In the genomic region with DNA sequence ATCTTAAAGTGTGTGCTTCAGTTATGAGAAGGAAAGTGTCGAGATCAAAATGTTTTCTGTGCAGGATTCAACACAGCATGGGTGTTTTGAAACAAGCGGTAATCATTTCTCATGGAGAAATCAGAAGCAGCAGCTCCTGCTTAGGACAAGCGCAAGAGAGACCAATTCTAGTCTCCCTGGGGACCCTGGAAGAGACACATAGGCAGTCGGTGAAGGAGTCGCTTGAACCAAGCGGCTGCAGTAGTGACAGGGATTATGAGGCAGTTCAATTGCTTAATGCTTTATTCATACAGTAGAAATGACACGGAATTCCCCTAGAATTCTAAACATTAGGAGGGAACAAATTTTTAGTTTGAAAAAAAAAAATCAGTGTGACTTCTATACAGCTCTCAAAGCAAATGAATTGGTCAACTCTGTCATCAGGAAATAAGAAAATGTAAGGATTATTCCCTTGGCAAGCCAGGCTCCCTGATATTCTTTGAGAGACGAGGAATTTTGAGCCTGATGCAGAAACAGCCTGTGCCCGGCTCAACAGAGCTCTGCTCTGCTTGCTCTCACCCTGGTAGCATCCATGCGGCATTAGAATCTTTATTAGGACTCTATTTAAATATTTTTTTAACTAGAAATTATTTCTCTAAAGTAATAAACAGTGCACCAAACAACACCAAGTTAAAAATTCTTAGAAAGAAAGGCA, we compare ENCODE assay signal across 16 mouse cellular contexts.
A peak's percentile ranks its signal among the peaks of the same experiment; 100 is the strongest.
DNase-seq lines count a peak whose midpoint lies in the region; ATAC-seq lines count a peak whose summit lies in the region.
"Had no signal": no experiment of that assay in that cellular context is flagged by ENCODE, and none has a peak within 500 bp of the region (broad histone marks: within the 10 kb centered on the region; RNA-seq: fewer than 3 reads in every experiment).

No protein-coding gene starts in this region.

- H3K9me3 ChIP-seq in midbrain, embryonic 11.5 days (ENCODE audit: control insufficient read depth, low read length): no peaks in the 10 kb centered on the region
- no peaks in the 10 kb centered on the region for H3K9me3 ChIP-seq in midbrain, embryonic 10.5 days (replicated peaks)
- H3K9me3 ChIP-seq in midbrain, embryonic 13.5 days: no peaks in the 10 kb centered on the region
- H3K9me3 ChIP-seq: heart, embryonic 12.5 days; limb, embryonic 15.5 days had no signal

- DNase-seq in cerebellum, postnatal 10 days: peak; percentile 27 to 31
- DNase-seq in cerebellum, postnatal 25 days: no peak
- DNase-seq in midbrain, embryonic 11.5 days (ENCODE audit: low spot score, missing footprints): no peak
- no peak for DNase-seq in midbrain, embryonic 10.5 days (ENCODE audit: low spot score)
- peak; percentile 29 for DNase-seq in retina, postnatal 1 day
- DNase-seq in right cerebral cortex, postnatal 4 days: no peak
- DNase-seq: cerebellum, adult 18-20 months; gastrocnemius, postnatal 25 days; kidney, adult 8-10 months; lung, adult 18-20 months; spleen, adult 18-20 months had no signal

- no peak overlapping the region for H3K4me3 ChIP-seq in midbrain, embryonic 11.5 days (ENCODE audit: low read depth, low read length)
- no peak overlapping the region for H3K4me3 ChIP-seq in midbrain, embryonic 10.5 days
- no peak overlapping the region for H3K4me3 ChIP-seq in midbrain, embryonic 13.5 days (replicated peaks)
- H3K4me3 ChIP-seq: heart, embryonic 12.5 days; limb, embryonic 15.5 days had no signal

- WGBS in midbrain, embryonic 11.5 days: 37% methylated on average over 10 of the region's 10 CpGs
- WGBS in midbrain, embryonic 10.5 days: 52% methylated on average over 10 of the region's 10 CpGs
- WGBS in midbrain, embryonic 13.5 days: 28% methylated on average over 10 of the region's 10 CpGs

- no peaks in the 10 kb centered on the region for H3K27me3 ChIP-seq in midbrain, embryonic 11.5 days (ENCODE audit: control insufficient read depth, insufficient read depth, low read length)
- no peaks in the 10 kb centered on the region for H3K27me3 ChIP-seq in midbrain, embryonic 10.5 days (ENCODE audit: low read depth, poor library complexity, severe bottlenecking)
- H3K27me3 ChIP-seq in midbrain, embryonic 13.5 days: no peaks in the 10 kb centered on the region
- H3K27me3 ChIP-seq: heart, embryonic 12.5 days; limb, embryonic 15.5 days had no signal

- no peaks in the 10 kb centered on the region for H3K4me1 ChIP-seq in midbrain, embryonic 11.5 days (ENCODE audit: control insufficient read depth, insufficient read depth, low read length)
- peaks cover 18% of the 10 kb centered on the region for H3K4me1 ChIP-seq in midbrain, embryonic 10.5 days
- H3K4me1 ChIP-seq in midbrain, embryonic 13.5 days (replicated peaks): peaks cover 27% of the 10 kb centered on the region
- H3K4me1 ChIP-seq: heart, embryonic 12.5 days; limb, embryonic 15.5 days had no signal

- peak; percentile 65; the same call in 1 of the 2 replicates for ATAC-seq in midbrain, embryonic 11.5 days (ENCODE audit: low FRiP score)
- ATAC-seq in midbrain, embryonic 13.5 days: peak; percentile 85
- no peak for ATAC-seq in erythroid progenitor cell, adult 5-6 weeks (replicated peaks; ENCODE audit: low FRiP score, poor library complexity, severe bottlenecking)

- no peaks in the 10 kb centered on the region for H3K36me3 ChIP-seq in midbrain, embryonic 11.5 days (ENCODE audit: control insufficient read depth, insufficient read depth, low read length)
- no peaks in the 10 kb centered on the region for H3K36me3 ChIP-seq in midbrain, embryonic 10.5 days
- H3K36me3 ChIP-seq in midbrain, embryonic 13.5 days: no peaks in the 10 kb centered on the region
- H3K36me3 ChIP-seq: heart, embryonic 12.5 days; limb, embryonic 15.5 days had no signal

- H3K9ac ChIP-seq in midbrain, embryonic 11.5 days (ENCODE audit: low read length): no peak overlapping the region
- H3K9ac ChIP-seq in midbrain, embryonic 13.5 days (replicated peaks): no peak overlapping the region
- H3K9ac ChIP-seq: heart, embryonic 12.5 days; limb, embryonic 15.5 days had no signal

- H3K4me2 ChIP-seq in midbrain, embryonic 11.5 days: no peak overlapping the region
- peak overlapping the region; percentile 39 for H3K4me2 ChIP-seq in midbrain, embryonic 13.5 days (replicated peaks)
- H3K4me2 ChIP-seq: heart, embryonic 12.5 days; limb, embryonic 15.5 days had no signal

- no peak overlapping the region for H3K27ac ChIP-seq in midbrain, embryonic 11.5 days (ENCODE audit: low read depth, low read length)
- H3K27ac ChIP-seq in midbrain, embryonic 10.5 days (replicated peaks): no peak overlapping the region
- H3K27ac ChIP-seq in midbrain, embryonic 13.5 days: no peak overlapping the region
- H3K27ac ChIP-seq: limb, embryonic 15.5 days; stomach, postnatal 0 days had no signal

Comparison
In these comparisons a context has a peak if more than half of its experiments do, and no peak if none do; other contexts are left out.
1. DNase-seq: peak in cerebellum, postnatal 10 days (2 of 2) and retina, postnatal 1 day (single experiment); none in cerebellum, postnatal 25 days (0 of 2), midbrain, embryonic 11.5 days (single experiment), midbrain, embryonic 10.5 days (single experiment) and right cerebral cortex, postnatal 4 days (single experiment).